Mouse (Mus musculus) testis, adult 2 months (tissue): ENCODE results near the gene Zcchc2.

ENCODE experiments used
- CTCF ChIP-seq: fragments of 200-500 bp; IDR thresholded peaks from 2 replicates; pipeline ENCODE4 v1.5.1; 2012; ENCODE audit warnings: low read depth, mild to moderate bottlenecking, inconsistent platforms, low read length, moderate library complexity; ENCODE audit not compliant: control insufficient read depth, insufficient read depth, insufficient replicate concordance
- POLR2A ChIP-seq: fragments of 200-500 bp; IDR thresholded peaks from 2 replicates; pipeline ENCODE4 v1.6.1; 2012; ENCODE audit warnings: low read depth, mild to moderate bottlenecking, inconsistent platforms, low read length, moderate library complexity; ENCODE audit not compliant: control insufficient read depth

DNA sequence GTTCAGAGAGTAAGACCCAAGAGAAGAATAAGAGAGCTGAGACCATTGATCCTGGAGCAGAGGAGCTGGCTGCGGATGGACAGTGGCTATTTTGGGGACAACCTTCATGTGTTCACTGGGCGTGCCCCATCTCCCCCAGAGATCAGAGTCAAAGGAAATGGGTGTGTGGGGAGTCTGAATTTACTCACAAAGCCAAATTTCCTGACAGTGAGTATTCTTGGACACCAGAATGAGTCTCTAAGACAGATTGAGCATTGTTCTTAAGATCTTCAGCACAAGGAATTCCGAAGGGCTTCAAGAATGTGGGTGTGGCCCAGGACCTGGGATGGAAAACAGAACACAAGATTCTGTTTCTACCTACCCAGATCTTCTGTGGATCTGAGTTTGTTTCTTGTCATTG lies 87.0 kb downstream of the Zcchc2 start:
- no peak for TF ChIP-seq CTCF
- no peak for TF ChIP-seq POLR2A
